Mouse (Mus musculus): ENCODE results near the gene Gm10521.
"Not testable (repeated sequence)": the region's sequence is repeated elsewhere in the genome, so short reads cannot be mapped to it uniquely, and the experiment has no call there.

The Gm10521 gene

GRCm38 (mm10) chr1:171895364-171895763, at the start of gene Gm10521:
Gene Gm10521 (plus strand): TSS chr1:171895664.
- not testable (repeated sequence) for DNase-seq (ENCODE audit: low read depth, low spot score)

- DNase-seq (ENCODE audit: low read depth, low spot score) = no peak
Observed at GRCm38 (mm10) chr1:171848201-171848600, 47.3 kb upstream of the Gm10521 start.

- no peak for DNase-seq (ENCODE audit: low read depth, low spot score)
Observed at GRCm38 (mm10) chr1:171848757-171849156, 46.7 kb upstream of the Gm10521 start.

- no peak for DNase-seq (ENCODE audit: low read depth, low spot score)
Observed at GRCm38 (mm10) chr1:171849454-171849853, 46.0 kb upstream of the Gm10521 start.

GRCm38 (mm10) chr1:171865467-171865866, 30.0 kb upstream of the Gm10521 start:
- DNase-seq (ENCODE audit: low read depth, low spot score) = no peak

GRCm38 (mm10) chr1:171886989-171887388, 8.5 kb upstream of the Gm10521 start:
- DNase-seq (ENCODE audit: low read depth, low spot score) = no peak

GRCm38 (mm10) chr1:171904011-171904410, 8.5 kb downstream of the Gm10521 start:
- no peak for DNase-seq (ENCODE audit: low read depth, low spot score)

GRCm38 (mm10) chr1:171915638-171916458, 20.4 kb downstream of the Gm10521 start:
- DNase-seq (ENCODE audit: low read depth, low spot score) = no peak

- no peak for DNase-seq (ENCODE audit: low read depth, low spot score)
Observed at GRCm38 (mm10) chr1:171917305-171918039, 22.0 kb downstream of the Gm10521 start, which contains the start of gene Slamf6. Gene Slamf6 (plus strand): TSS chr1:171917515.

GRCm38 (mm10) chr1:171918136-171918920, 22.9 kb downstream of the Gm10521 start:
- DNase-seq (ENCODE audit: low read depth, low spot score) = no peak

GRCm38 (mm10) chr1:171919193-171919592, 23.7 kb downstream of the Gm10521 start:
- no peak for DNase-seq (ENCODE audit: low read depth, low spot score)

GRCm38 (mm10) chr1:171919901-171920510, 24.5 kb downstream of the Gm10521 start:
- no peak for DNase-seq (ENCODE audit: low read depth, low spot score)

- DNase-seq (ENCODE audit: low read depth, low spot score) = no peak
Observed at GRCm38 (mm10) chr1:171920989-171921621, 25.6 kb downstream of the Gm10521 start.

GRCm38 (mm10) chr1:171921641-171922040, 26.2 kb downstream of the Gm10521 start:
- no peak for DNase-seq (ENCODE audit: low read depth, low spot score)

GRCm38 (mm10) chr1:171922844-171923243, 27.4 kb downstream of the Gm10521 start:
- DNase-seq (ENCODE audit: low read depth, low spot score) = no peak

- DNase-seq (ENCODE audit: low read depth, low spot score) = no peak
Observed at GRCm38 (mm10) chr1:171924900-171925299, 29.4 kb downstream of the Gm10521 start.

- DNase-seq (ENCODE audit: low read depth, low spot score) = no peak
Observed at GRCm38 (mm10) chr1:171933851-171934250, 38.4 kb downstream of the Gm10521 start.

- DNase-seq (ENCODE audit: low read depth, low spot score) = no peak
Observed at GRCm38 (mm10) chr1:171938952-171939948, 43.8 kb downstream of the Gm10521 start.

GRCm38 (mm10) chr1:171940626-171941025, 45.2 kb downstream of the Gm10521 start:
- DNase-seq (ENCODE audit: low read depth, low spot score) = no peak
